Mouse (Mus musculus): ENCODE measurements around the gene Bptf.
"Not testable (repeated sequence)": the region's sequence is repeated elsewhere in the genome, so short reads cannot be mapped to it uniquely, and the experiment has no call there.

Gene Bptf

DNA sequence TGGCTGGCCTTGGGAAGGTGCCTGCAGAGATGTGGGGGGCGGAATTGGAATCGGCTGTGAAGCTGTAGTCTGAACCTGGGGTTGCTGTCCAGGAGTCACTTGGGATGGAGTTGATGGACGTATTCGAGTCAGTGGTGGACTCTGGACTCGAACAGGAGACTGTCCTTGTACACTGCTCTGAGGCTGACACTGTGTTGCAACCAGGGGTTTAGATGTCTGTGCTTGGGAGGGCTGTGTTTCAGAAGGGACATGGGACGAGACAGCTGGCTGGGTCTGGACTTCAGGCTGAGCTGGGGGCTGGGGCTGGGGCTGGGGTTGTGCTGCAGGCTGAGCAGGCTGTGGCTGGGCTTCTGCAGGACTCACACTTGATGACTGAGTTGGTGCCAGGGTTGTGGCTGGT is 77.1 kb downstream of the Bptf start:
- no peak for DNase-seq (ENCODE audit: low spot score in 2 of 2)

DNA sequence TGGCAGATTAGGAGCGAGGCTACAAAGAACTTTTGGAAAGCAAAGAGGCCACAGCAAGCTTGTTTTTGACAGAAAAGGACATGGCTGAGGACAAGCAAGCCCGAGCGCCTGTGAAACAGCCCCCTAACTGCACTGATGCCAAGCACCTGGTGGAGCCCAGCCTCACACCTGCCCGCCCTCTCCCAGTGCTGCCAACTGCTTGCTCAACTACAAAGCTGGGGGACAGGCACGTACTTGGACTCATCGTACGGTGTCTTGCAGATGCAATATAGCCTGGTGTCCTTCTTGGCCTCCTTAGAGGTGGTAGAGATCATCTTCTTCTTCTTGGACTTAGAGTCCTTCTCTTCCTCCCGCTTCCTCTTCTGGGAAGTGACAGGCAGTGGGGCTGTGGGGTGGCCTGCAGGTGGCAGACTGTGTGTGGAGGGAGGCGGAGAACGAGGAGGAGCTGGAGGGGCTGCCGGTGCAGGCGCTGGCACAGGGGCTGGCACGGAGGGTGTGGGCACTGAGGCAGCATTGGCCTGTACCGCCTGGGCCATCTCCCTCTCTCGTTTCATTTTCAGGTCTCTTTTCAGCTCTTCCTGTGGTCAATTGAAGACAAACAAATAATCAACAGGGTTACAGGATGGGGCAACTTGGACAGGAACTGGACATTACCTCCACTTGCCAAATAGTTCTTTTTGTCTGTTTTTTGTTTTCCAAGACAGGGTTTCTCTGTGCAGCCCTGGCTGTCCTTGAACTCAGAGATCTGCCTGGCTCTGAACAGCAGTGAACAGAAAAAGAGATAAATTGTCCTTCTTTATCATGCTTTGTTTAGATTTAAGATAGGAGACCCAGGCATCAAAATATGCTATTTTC is 84.9 kb downstream of the Bptf start:
- no peak for DNase-seq (ENCODE audit: low spot score in 2 of 2)

DNA sequence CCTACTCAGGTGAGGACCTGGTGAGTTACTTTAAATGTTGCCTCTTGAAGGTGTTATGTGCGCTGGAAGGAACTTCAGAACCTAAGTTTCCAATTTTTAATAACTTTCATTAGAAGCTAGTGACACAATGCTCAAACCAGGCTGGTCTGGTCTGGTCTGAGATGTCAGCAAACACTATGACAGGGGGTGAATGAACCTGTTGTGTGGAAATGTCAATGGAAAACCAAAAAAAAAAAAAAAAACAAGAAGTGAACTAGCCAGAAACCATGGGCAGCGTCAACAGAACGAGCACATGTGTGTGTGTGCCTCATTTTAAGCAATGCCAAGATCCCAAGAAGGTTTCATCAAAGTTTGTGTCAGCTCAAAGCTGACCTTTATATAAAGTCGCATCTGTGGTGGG is 86.4 kb downstream of the Bptf start:
- DNase-seq (ENCODE audit: low spot score in 2 of 2), result no peak

DNA sequence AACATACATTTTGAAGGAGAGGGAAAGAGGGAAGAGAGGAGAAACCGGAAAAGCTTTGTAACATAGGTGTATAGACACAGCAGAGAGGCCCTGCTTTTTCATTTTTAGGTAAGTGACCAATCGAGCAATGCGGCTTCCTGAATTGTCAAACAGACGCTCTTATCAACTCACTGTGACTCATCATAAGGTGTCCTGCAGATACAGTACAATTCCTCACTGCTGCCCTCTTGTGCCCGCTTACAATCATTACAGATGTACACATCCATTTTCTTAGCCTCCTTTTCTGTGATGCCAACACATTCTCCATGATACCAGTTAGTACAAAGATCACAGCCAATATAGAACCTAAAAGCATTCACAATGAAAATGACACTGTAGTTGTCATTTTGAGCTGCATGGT is 87.6 kb downstream of the Bptf start:
- DNase-seq (ENCODE audit: low spot score in 2 of 2), result peak in 1 of 2 experiments; percentile 62

DNA sequence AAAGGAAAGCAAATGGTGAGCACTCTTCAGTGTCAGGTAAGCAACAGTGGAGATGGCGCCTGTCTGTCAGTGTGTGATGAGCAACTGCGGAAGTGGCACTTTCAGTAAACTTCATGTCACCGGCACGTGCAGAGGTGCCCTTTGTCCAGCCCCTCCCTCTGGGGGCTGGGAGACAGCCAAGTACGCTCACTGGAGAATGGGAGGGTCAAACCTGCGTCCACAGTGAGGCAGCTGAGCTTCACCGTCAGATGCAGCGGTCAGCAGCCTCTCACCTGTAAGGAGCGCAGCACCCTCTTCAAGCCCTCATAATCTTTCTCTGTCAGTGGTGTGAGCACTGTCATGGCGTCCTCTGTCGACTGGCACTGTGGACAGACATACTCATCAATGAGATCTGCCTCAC is 88.6 kb downstream of the Bptf start:
- DNase-seq (ENCODE audit: low spot score in 2 of 2), result no peak

DNA sequence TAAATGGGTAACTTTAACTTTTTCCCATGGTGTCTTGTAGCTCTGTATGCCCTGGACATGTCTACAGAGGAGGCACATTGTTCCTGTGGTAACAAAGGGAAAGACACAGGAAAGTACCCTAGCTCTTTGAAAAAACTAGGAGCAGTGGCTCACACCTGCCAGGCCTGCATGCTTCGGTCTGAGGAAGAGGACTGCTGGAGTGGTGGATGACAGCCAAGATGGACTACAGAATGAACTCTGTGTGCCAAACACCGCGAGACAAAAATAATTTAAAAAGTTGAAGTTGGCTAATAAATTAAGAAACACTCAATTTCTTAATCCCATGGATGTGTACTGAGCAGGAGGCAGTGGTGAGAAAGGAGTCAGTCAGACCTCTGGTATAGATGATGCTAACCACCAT is 90.5 kb downstream of the Bptf start:
- DNase-seq (ENCODE audit: low spot score in 2 of 2), result no peak

DNA sequence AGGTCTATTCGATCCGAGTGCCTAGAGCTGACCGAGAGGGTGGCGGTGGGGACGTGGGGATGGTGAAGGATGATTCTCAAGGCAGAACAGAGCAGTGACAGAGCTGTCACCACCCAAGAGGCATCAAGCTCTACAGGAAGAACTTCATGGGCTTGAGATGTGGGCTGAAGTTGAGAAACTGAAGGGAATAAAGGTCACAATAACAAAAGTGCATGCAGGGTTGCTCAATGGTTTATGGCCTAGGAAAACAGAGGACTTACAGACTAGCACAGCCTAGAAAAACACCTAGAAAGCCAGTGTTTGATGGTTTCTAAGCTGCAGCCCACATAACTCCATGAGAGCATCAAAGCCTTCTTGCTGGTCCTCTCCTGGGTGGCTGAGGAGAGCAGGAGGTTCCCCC is 92.5 kb downstream of the Bptf start:
- DNase-seq (ENCODE audit: low spot score in 2 of 2), result no peak

DNA sequence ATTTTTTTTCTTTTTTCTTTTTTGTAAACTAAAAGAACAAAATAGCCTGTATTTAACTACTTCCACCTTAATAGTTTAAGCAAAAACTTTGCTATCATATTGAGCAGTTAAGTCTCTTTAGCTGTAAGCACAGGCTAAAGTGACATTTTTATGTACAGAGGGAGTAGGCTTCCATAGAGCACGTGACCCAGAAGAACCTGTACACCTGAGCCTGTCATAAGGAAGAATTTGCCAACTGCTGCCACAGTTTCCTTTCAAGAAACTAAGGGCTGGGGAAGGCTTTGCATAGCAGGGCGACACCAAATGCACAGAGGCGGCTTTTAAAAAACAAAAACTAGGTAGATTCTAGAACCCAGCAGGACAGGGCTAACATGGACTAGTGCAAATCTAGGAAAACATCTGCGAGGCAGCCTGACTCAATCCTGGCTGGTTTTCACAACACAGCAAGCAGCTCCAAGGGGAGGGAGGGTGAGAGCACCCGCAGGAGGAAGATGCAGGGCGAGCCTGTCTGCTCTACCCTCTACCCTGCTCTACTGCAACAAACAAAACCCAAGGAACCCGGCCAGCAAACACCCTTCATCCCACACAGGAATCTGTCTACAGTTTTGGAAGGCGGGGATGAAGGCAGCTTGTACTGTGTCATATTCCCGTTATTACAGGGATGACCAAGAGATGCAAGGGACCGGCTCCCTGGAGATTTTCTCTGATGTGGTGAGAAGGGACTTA is 97.7 kb downstream of the Bptf start:
- no peak for DNase-seq (ENCODE audit: low spot score in 2 of 2)

DNA sequence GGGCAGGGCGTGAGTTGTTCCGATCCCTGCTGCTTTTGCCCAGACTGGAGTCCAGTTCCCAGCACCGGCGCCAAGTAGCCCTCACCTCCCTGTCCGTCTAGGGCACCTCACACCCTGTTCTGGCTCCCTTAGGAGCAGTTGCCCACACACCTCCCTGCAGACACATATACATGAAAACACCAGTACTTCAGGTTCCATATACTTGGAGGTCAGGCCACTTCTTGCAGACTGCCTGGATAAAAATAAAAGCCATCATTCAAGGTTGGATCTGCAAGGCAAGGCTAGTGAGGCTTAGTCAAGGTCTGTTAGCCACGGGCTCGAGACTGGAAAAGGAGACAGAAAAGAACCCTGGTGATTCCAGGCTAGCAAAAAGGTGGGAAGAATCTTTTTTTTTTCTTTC is 100.3 kb downstream of the Bptf start:
- no peak for DNase-seq (ENCODE audit: low spot score in 2 of 2)

DNA sequence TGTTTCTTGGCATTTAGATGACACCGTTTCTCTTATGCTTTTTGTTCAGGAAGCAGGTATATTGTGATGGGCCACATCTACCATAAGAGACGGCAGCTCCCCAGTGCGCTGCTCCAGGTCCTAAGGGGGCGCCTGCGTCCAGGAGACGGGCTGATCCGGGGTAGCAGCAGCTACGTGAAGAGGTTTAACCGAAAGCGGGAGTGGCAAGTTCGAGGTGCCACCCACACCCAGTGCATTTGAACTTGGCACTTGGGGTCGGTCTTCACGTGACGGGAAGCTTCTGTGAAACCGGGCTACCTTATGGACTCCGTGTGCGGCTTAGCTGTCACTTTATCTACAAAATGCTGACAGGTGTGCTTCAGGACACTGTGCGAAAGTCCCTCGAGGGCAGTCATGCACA is 102.4 kb downstream of the Bptf start:
- DNase-seq (ENCODE audit: low spot score in 2 of 2), result no peak

DNA sequence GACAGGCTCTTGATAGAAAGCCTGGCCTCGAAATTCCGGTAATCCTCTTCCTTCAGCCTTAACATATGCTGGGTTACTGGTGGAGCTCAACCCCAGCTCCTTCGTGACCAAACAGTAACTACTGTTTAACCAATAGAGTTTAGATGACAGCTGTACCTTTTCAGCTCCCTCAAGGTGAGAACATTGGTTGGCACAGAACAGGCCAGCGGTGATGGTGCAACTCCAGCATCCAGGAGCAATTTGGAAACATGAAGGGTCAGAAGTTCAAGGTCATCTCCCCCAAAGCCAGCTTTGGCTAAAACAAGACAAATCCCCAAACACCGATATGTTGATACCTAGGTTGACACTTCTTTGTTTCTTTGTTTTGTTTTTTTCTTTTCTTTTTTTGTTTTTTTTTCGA is 103.2 kb downstream of the Bptf start:
- no peak for DNase-seq (ENCODE audit: low spot score in 2 of 2)

DNA sequence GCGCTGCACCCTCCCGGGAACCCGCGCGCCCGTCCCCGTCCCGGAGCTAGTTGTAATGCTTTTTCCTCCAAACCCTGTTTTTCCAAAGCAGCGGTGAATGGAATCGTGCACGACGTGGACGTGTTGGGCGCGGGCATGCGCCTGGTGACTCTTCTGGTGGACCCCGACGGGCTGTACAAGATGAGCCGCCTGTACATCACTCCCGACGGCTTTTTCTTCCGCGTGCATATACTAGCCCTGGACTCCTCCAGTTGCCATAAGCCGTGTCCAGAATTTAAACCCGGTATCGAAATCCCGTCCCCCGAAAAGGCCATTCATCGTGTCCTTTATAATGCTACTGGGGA is 103.7 kb downstream of the Bptf start:
- DNase-seq (ENCODE audit: low spot score in 2 of 2), result no peak

DNA sequence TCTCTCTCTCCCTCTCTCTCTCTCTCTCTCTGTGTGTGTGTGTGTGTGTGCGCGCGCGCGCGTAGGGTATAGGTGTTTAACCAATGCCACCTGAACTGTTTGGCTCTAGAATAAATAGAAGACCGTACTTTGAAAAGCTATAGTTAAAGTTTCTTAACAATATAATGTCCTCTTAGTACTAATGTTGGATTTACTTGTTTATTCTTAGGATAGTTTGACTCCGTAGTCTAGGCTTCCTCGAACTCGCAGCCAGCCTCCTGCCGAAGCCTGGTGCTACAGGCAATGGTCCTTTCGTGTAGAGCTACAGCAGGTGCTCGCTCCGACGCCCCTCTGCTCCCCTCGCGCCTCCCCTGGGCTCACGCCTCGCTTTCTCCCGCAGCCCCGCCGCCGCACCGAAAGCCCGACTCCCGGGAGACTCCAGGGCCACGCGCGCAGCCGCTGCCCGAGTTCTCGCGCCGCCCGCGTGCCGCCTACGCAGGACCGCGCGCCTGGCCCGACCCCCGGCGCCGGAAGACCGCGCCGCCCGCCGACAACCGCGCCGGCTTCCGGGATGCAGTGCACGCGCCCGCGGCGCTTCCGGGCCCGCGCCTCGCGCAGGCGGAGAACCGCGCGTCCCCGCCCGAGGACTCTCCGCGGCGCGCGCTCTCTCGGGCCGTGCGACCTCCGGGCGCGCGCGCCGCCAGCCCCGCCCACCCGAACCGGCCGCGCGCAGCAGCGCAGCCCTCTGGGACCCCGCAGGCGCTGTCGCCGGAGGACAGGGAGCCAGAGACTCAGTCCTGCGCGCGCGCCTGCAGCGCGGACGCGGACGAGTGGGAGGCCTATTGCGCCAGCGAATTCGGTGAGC is 104.3 kb downstream of the Bptf start:
- peak; percentile 91 to 94 for DNase-seq (ENCODE audit: low spot score in 2 of 2)

DNA sequence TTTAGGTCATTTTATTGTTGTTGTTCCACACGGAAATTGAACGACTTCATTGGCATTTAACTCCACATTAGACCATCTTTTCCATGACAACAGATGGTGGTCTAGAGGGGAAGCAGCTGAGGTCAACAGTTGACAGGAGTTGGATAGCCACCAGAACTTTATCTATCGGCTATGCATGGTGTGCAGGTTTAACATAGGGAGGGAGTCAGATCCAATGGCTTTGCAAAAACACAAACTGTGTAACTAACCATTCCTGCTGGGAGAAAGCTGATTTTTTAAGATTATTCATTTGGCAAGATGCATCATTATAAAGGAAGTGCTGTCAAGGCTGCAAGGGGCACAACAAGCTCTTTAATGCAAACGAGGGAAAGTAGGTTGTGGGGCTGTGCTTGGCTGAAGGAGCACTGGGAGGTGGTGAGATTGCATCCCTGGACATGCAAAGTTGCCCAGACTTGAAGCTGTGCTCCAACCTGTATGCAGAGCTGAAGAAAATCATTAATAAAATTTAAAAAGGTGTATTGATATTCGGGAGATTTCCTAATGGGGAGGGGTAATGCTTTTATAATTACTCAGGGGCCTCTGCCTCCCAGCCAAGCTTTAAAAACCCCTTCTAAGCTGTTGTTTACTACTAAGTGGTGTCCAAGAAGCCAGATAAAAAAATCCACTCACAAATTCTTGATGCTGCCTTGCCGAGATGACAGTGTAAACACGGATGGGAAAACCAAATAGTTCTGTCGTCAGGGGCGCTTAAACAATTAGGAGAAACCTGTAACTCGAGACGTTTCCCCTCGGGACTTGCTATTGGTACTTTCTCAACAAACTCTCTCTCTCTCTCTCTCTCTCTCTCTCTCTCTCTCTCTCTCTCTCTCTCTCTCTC is 105.1 kb downstream of the Bptf start:
- DNase-seq (ENCODE audit: low spot score in 2 of 2), result no peak

DNA sequence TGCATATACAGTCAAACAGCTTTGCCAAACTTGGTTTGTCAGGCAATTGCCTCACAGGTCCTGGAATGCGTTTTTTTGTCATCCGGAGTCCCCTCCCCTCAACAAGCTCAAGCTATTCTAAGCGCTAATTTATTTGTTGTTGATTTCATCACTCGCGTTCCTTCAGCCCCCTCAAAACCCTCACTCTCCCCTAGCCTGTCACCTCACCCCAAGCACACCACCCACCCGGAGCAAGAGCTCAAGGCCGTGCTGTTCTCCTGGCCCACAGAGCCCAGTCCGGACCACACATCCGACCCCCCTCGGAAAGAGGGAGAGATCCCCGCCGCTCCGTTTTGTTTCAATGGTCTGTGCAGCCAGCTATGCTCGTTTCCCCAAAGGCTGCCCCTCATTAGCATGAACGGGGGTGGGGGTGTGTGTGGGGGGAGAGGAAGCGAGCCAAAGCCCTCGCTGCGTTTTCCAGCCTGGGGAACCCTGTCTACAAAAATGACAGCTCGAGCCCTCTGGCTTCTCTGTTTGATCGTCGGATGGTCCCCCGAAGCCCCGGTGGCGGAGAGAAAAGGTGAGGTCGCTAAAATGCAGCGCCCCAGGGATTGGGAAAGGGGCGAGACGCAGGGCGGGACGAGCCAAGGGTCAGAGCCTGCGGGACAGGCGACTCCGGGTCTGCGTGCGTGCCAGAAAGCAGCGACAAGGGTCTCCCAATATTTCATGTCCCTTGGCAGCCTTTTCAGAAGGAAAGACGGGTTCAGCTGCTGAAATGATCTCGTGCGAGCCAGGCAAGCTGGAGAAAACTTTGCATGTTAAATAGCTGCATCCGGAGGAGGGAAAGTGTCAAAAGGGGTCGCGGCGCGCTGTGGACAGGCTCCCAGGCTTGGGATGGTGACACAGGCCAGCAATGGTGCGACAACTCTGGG is 106.3 kb downstream of the Bptf start, which contains the start of gene 1810010H24Rik:
TSS of gene 1810010H24Rik (plus strand) at position 271 of the 911 bp plus-strand sequence.
- DNase-seq (ENCODE audit: low spot score in 2 of 2), result no peak

DNA sequence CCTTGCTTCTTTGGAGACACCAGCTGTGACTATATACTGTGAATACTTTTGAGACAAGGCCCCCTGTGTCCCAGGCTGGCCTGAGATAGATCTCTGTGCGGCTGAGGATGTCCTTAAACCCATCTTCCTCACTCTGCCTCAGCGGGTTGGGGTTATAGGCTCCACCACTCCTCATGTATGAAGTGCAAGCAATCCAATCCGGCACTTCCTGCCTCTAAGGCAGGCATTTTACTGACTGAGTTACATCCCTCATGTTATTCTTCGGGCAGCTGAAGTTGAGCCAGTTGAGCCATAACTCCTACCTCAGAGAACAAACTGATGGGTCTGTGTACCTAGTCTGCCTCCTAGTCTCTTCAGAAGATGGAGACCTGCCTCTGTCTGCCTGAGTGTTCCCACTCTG is 107.5 kb downstream of the Bptf start:
- DNase-seq (ENCODE audit: low spot score in 2 of 2), result no peak

DNA sequence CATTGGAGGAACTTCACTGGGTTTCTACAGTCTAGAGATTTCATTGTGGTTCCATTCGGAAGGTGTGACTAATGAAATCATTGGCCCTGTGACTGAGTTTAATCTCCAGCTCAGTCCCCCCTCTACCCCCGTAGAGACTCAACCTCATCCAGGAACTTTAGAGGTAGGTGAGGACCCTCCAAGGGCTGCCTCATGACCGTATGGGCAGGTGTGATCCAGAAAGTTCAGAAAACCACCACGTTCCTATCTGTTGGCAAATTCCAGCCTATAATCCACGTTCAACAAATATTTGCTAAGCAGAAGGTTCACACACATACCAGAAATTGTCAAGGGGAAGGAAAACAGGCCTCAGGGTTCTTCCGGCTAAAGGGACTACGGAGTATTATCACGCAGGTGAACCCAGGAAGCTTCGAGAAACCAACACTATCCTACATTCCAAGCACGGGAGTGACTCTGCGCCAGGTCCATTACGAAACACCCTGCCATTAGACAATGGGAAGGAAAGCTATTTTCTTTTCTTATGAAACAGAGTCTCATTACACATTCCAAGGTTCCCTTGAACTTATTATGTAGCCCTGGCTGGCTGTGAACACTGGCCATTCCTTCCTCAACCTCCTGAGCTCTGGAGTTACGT is 109.8 kb downstream of the Bptf start:
- no peak for DNase-seq (ENCODE audit: low spot score in 2 of 2)

DNA sequence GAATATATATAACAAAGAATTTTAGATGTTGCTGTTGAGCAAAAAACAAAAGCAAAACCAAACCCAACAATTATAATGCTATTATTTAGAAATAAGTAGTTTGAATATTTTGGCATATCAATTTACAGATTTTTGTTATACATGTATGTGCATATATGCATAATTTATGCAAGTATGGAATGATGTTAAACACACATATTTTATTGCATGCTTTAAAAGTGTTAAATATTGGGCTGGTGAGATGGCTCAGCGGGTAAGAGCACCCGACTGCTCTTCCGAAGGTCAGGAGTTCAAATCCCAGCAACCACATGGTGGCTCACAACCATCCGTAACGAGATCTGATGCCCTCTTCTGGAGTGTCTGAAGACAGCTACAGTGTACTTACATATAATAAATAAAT is 112.2 kb downstream of the Bptf start:
- not testable (repeated sequence) for DNase-seq (ENCODE audit: low spot score in 2 of 2)

DNA sequence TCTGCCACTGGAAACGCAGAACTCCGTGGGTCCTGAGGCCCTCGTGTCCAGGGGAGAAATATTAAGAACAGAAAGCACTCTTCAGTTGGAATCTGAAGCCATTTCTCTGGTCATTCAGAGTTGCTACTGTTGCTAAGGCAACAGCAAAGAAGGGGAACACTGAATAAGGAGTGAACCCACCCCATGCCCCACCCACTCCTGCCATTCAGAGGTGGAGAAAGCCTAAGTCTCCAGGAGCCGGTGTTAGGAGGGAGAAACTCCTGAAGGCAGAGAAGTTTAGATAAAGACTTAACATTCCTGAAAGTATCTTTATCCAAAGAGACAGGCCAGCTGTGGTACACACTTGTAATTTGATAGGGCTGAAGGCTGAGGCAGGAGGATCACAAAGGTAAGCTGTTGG is 112.6 kb downstream of the Bptf start:
- DNase-seq (ENCODE audit: low spot score in 2 of 2), result no peak

DNA sequence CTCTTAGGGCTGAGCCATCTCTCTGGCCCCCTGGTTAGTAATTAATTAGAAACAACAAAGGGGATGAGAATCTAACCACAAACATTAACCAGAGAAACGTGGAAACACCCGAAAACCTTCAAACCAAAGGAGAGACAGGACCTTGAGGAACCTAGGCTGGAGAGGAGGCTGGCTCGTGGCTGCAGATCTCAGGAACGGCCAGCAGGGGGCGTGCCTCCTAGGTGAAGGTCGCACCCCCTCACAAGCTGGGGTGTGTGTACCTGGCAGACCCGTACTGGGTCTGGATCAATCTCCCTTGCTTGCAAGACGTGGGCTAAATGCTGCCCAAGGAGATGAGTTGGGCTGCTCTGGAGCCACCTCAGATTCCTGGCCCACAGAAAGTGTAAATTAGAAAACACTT is 113.3 kb downstream of the Bptf start:
- no peak for DNase-seq (ENCODE audit: low spot score in 2 of 2)
